Mouse (Mus musculus) liver, postnatal 0 days (tissue): ENCODE data around the gene 2410137M14Rik. TPM values are rescaled to one million over a fixed set of nuclear protein-coding genes. Genes with fewer than 3 reads are reported as not detected.
A peak's percentile ranks its signal among the peaks of the same experiment; 100 is the strongest.

Source experiments
- ATAC-seq: fragments of 200-750 bp; cut with Nextera tagmentation; 2 replicates; pipeline ENCODE4 v1.8.0; 2017; ENCODE audit warnings: mild to moderate bottlenecking, moderate library complexity
- DNase-seq: peaks from one replicate; pipeline ENCODE4 v3.0.0-alpha.2; 2016
- H3K27ac ChIP-seq: fragments of 300-500 bp; sonication (generic); 2 replicates; pipeline ENCODE4 v1.5.1; 2014; ENCODE audit warnings: antibody characterized with exemption, moderate library complexity, mild to moderate bottlenecking, low read depth
- H3K27me3 ChIP-seq: fragments of 300-500 bp; sonication (generic); 2 replicates; pipeline ENCODE4 v1.6.1; 2014; ENCODE audit warnings: low read length, control low read depth, mixed read lengths; ENCODE audit not compliant: insufficient read depth
- H3K36me3 ChIP-seq: fragments of 300-500 bp; sonication (generic); replicated peaks from 2 replicates; pipeline ENCODE4 v1.6.1; 2014; ENCODE audit warnings: mild to moderate bottlenecking, control low read depth, low read length, moderate library complexity, mixed read lengths; ENCODE audit not compliant: insufficient read depth
- H3K4me1 ChIP-seq: fragments of 300-500 bp; sonication (generic); 2 replicates; pipeline ENCODE4 v1.6.1; 2014; ENCODE audit warnings: antibody characterized with exemption, mild to moderate bottlenecking, control low read depth; ENCODE audit not compliant: insufficient read depth
- H3K4me2 ChIP-seq: fragments of 300-500 bp; sonication (generic); 2 replicates; pipeline ENCODE4 v1.6.1; 2014; ENCODE audit warnings: low read depth, mild to moderate bottlenecking, low read length, moderate library complexity, mixed read lengths
- H3K4me3 ChIP-seq: fragments of 300-500 bp; sonication (generic); 2 replicates; pipeline ENCODE4 v1.5.1; 2014; ENCODE audit warnings: low read depth, low read length
- H3K9ac ChIP-seq: fragments of 300-500 bp; sonication (generic); replicated peaks from 2 replicates; pipeline ENCODE4 v1.6.1; 2014; ENCODE audit warnings: mild to moderate bottlenecking, moderate library complexity
- H3K9me3 ChIP-seq: fragments of 300-500 bp; sonication (generic); 2 replicates; pipeline ENCODE4 v1.6.1; 2016; ENCODE audit warnings: mild to moderate bottlenecking, control low read depth, low read length, mixed read lengths
- CTCF ChIP-seq: sonication (generic); IDR thresholded peaks from 2 replicates; pipeline ENCODE4 v1.5.1; 2016; ENCODE audit warnings: antibody characterized with exemption, low read depth
- EP300 ChIP-seq: IDR thresholded peaks from 2 replicates; pipeline ENCODE4 v1.6.1; 2016; ENCODE audit warnings: antibody characterized with exemption, low read depth, mild to moderate bottlenecking
- WGBS: fragments of 180-500 bp; shearing (Covaris S2); extraction: QIAGEN DNeasy Blood & Tissue Kit; methylation state at CpG from one replicate; pipeline ENCODE4 v1.1.7; 2014; ENCODE audit not compliant: insufficient replicate concordance; 5-methylcytosine and 5-hydroxymethylcytosine counted together
- polyA plus RNA-seq: library from polyadenylated mRNA; unstranded; fragments of >200 nt; fragmentation: Nextera tagmentation; extraction: Ambion mirVana; gene quantifications from 2 replicates; pipeline ENCODE4 v1.2.1, GENCODE M21; 2015

2410137M14Rik gene
- polyA plus RNA-seq, 1 experiment from 2014 or later = not detected

DNA sequence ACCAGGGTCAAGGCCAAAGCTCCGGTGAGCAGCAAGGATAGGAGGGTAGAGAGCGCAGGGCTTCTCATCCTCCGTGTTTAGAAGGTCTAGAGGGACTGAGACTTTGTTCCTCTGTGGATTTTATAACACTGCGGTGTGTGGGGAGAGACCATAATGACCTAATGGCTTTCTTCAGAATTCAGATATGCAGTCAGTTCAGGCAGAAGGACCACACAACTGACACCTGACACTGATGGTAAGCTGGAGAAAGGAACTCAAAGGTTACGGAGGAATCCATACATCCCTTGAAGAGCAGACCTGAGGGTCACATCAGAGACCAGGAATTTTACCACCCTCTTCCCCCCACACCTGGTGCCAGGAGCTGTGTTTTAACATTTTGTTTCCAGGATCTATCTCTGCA lies 8.4 kb upstream of the 2410137M14Rik start, which contains the start of gene H2-M5:
TSS of gene H2-M5 (minus strand) at position 101 of the 400 bp plus-strand sequence.
- Histone ChIP-seq H3K4me1 (no peaks in the 10 kb centered on the region), H3K9ac (no peak within 1 kb of the TSS), H3K9me3 (no peaks in the 10 kb centered on the region), H3K27me3 (peaks cover 31% of the 10 kb centered on the region), H3K4me2 (no peak within 1 kb of the TSS), H3K27ac (no peak within 1 kb of the TSS), H3K4me3 (no peak within 1 kb of the TSS), H3K36me3 (no peaks in the 10 kb centered on the region)
- WGBS = 31% methylated on average over 5 of the region's 5 CpGs
- no peak for DNase-seq
- TF ChIP-seq EP300 = no peak
- TF ChIP-seq CTCF = no peak
- no peak for ATAC-seq

DNA sequence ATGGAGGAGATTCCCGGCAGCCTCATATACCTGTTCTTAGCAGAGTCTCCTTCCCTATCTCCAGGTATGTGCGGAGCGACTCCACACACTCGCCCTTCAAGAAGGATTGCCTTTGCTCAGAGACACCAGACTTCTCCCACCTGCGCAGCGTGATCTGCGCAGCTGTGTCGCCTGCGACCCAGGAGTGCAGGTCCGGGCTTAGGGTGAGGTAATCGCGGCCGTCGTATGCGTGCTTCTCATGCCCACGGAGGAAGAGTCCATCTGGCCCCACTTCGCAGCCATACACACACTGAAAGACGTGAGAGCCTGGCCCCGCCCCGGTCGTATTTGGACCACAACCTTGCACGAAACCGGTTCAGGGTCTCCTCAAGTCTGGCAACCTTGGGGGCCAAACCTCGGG lies 7.4 kb upstream of the 2410137M14Rik start:
- H3K9me3 ChIP-seq = no peaks in the 10 kb centered on the region
- H3K27ac ChIP-seq = no peak overlapping the region
- no peak for TF ChIP-seq EP300
- no peak for TF ChIP-seq CTCF
- H3K4me3 ChIP-seq = no peak overlapping the region
- no peak for DNase-seq
- WGBS = 6% methylated on average over 24 of the region's 24 CpGs
- no peaks in the 10 kb centered on the region for H3K36me3 ChIP-seq
- H3K27me3 ChIP-seq = peaks cover 31% of the 10 kb centered on the region
- H3K4me1 ChIP-seq = no peaks in the 10 kb centered on the region
- ATAC-seq = no peak; the same call in 1 of the 2 replicates
- H3K9ac ChIP-seq = no peak overlapping the region
- no peak overlapping the region for H3K4me2 ChIP-seq

DNA sequence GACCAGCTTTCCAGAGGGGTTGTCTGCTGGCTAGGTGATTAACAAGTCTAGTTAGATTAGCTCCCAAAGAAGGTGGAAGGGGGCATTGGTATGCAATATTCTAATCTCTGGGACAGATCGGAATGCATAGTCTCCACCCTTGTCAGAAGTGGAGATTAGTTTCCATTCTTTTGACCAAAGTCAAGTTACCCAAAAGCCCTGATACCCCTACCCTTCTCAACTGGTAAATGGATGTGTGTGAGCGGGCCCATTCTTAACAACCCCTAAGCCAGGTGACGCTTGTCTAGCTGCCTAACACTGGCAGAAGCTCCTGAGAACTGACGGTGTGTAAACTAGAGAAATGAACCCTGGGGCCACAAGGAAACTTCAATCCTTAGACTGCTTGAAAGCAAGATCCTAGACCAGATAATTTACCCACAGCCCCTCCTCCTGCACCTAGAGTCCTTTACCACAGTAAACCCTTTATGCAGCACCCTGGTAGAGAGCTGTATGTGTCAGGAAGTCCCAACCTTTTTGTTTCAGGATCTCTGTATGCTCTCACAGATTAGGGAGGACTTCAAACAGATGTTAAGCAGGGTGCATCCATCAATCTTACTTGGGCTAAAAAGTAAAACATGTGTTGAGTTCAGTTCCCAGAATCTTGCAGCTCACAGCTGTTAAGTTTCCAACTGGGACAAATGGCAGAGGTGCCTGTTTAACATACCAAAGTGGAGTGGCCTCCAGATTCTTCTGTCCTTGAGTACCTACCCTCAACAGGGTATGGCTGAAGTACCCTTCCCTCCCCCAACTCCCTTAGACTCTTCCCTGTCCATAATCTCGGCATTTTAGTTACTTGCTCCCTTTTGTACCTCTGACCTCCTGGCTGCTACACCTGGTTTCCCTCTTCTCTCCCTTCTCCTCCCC lies 1.5 kb upstream of the 2410137M14Rik start:
- DNase-seq (no peak), ATAC-seq (no peak)
- Histone ChIP-seq H3K9me3 (no peaks in the 10 kb centered on the region), H3K4me3 (no peak overlapping the region), H3K4me1 (no peaks in the 10 kb centered on the region), H3K27me3 (peaks cover 10% of the 10 kb centered on the region; the same call in 1 of the 2 replicates), H3K9ac (no peak overlapping the region), H3K27ac (no peak overlapping the region), H3K36me3 (no peaks in the 10 kb centered on the region), H3K4me2 (no peak overlapping the region)
- TF ChIP-seq EP300 = no peak
- no peak for TF ChIP-seq CTCF
- 48% methylated on average over 5 of the region's 5 CpGs for WGBS

DNA sequence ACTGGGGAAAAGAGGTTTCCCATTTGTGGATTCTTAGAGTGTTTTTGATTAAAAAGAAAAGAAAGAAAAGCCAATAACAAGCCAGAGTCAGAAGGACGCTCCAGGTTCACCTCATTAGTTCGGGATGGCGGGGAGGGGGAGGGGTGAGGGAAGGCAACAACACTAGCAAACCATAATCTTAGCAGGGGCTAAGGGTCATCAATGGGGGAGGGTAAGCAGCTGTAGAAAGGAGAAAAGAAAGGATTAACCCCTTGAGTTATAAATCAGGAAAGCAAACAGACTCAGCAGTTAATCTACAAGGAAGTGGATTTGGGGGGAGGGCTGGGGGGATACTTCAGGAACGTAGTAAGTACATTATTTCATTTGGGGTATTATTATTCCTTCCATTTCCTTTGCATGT lies 808 bp upstream of the 2410137M14Rik start:
- 21% methylated on average over 4 of the region's 4 CpGs for WGBS
- Histone ChIP-seq H3K9ac (no peak overlapping the region), H3K4me3 (peak overlapping the region; percentile 7; the same call in 1 of the 2 replicates), H3K27ac (no peak overlapping the region), H3K9me3 (no peaks in the 10 kb centered on the region), H3K36me3 (no peaks in the 10 kb centered on the region), H3K4me2 (peak overlapping the region; percentile 54), H3K27me3 (peaks cover 5% of the 10 kb centered on the region; the same call in 1 of the 2 replicates), H3K4me1 (no peaks in the 10 kb centered on the region)
- DNase-seq (no peak), ATAC-seq (no peak)
- TF ChIP-seq EP300 (no peak), CTCF (no peak)

DNA sequence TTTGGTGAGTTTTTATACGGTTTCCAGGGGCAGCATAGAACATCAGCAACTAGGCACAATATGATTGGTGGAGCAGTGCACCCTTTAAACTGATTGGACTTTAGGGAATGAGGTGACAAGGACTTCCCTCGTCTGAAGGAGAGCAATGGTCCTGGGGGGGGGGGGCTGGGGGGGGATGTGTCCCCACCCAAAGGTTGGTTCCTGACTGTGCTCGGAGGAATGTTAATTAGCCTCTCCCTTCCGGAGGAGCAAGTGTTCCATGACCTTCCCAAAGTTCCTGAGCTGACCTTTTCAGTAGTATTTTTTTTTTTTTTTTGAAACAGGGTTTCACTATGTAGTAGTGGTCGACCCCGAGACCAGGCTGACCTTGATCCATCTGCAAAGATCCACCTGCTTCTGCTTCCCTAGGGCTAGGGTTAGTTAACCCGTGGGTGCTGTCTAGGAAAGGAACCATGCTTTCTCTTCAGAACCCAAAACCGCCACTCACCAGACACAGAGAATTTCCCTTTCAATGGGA lies 7.7 kb downstream of the 2410137M14Rik start:
- Histone ChIP-seq H3K4me2 (no peak overlapping the region), H3K9ac (no peak overlapping the region), H3K9me3 (no peaks in the 10 kb centered on the region), H3K4me1 (0 out of 2 replicates have a peak, but pooled peaks cover 3% of the 10 kb centered on the region), H3K4me3 (no peak overlapping the region), H3K36me3 (no peaks in the 10 kb centered on the region), H3K27ac (no peak overlapping the region), H3K27me3 (no peaks in the 10 kb centered on the region)
- no peak for TF ChIP-seq EP300
- no peak for TF ChIP-seq CTCF
- no peak for ATAC-seq
- WGBS = 53% methylated on average over 8 of the region's 8 CpGs
- no peak for DNase-seq

DNA sequence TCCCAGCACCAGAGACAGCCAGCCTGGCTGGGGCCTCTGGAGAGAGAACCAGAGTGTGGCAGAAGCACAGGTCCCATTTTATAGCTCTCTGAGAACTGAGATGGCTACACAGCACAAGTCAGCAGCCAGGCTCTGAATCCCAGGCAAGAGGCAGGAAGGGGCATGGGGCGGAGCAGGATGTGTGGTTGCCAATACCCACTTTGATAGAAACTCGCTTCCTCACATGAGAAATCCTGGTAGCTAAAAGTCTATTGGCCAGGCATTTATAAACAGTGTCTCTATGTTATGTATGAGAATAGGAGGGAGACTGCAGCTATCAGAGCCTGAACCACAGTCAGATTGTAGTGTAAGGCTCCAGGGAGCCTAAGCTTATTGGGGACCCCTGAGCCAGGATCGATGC lies 8.2 kb downstream of the 2410137M14Rik start:
- 51% methylated on average over 3 of the region's 3 CpGs for WGBS
- no peak overlapping the region for H3K27ac ChIP-seq
- ATAC-seq = no peak
- DNase-seq = no peak
- H3K4me1 ChIP-seq = 0 out of 2 replicates have a peak, but pooled peaks cover 3% of the 10 kb centered on the region
- H3K4me3 ChIP-seq = no peak overlapping the region
- H3K27me3 ChIP-seq = no peaks in the 10 kb centered on the region
- no peaks in the 10 kb centered on the region for H3K36me3 ChIP-seq
- no peaks in the 10 kb centered on the region for H3K9me3 ChIP-seq
- TF ChIP-seq CTCF = no peak
- H3K4me2 ChIP-seq = no peak overlapping the region
- no peak overlapping the region for H3K9ac ChIP-seq
